Mouse (Mus musculus) erythroblast, embryonic 14.5 days (primary cell): ENCODE measurements around the gene Gm128.

Experiments
- GATA1 ChIP-seq: IDR thresholded peaks from 2 replicates; pipeline ENCODE4 v1.6.1; 2012; ENCODE audit warnings: low read length, inconsistent platforms, mixed read lengths
- TAL1 ChIP-seq: IDR thresholded peaks from 3 replicates; pipeline ENCODE4 v1.6.1; 2012; ENCODE audit warnings: low read length, inconsistent platforms, mixed read lengths

DNA sequence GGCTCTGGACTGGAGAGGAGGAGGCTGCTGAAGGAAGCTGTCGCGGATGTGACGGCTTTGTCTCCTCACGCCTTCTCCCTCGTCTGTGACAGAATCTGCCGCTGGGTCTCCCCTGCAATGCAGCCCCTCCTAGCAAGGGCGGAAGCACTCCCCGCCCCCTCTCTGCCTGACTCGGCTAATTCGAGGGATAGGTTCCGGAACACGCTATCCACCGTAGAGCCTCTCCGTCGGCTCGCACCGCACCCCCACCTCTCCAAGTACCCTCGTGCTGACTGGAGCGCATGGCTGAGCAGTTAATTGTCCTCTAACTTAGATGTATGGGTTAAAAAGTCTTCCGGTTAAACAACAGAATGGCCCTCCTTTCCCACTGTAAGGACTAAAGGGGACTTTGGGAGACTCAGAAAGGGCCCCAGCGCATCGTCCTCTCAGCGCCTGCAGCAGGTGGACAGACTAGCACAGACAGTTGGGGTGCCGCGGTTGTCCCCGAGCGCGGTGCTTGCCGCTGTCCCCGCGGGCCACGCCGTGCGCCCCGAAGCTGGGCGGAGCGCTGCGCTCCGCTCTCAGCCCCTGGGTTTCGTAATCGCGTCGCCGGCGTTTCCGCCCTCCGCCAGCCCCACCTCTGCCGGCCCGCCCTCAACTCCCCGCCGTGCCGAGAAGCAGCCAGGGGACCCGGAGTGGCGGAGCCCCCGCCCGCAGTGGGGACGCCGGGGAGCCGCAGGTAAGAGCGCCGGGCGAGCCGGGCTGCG, 13.1 kb downstream of the Gm128 start, which contains the start of gene Cdc42se1:
- TF ChIP-seq TAL1 = no peak
- TF ChIP-seq GATA1 = no peak
